In the genomic region with DNA sequence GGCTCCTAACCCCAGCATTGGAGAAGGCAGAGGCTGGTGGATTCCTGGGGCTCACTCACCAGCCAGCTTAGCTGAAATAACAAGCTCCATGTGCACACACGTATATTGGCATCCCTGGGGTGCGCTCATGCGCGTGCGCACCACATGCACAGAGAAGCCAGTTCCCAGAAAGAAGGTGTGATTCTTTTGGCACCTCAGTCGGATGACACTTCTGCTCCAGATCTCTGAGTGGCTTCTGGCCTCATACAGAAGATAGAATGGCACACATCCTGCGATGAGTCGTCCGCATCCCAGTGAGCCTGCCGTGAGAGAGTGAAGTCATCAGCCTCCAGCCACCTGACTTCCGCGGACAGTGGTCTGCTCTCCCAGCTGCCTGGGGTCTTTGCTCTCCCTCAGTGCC, we compare ENCODE assay signal across 9 mouse cellular contexts. TPM values are rescaled to one million over a fixed set of nuclear protein-coding genes. Genes with fewer than 3 reads are reported as not detected.
A peak's percentile ranks its signal among the peaks of the same experiment; 100 is the strongest.
DNase-seq lines count a peak whose midpoint lies in the region; ATAC-seq and TF ChIP-seq lines count a peak whose summit lies in the region.
"Had no signal": no experiment of that assay in that cellular context is flagged by ENCODE, and none has a peak within 500 bp of the region (broad histone marks: within the 10 kb centered on the region; RNA-seq: fewer than 3 reads in every experiment).

No protein-coding gene starts in this region.

- no peak for DNase-seq in frontal cortex, postnatal 14 days (ENCODE audit: low spot score in 2 of 2)
- peak in 1 of 2 experiments; percentile 38 for DNase-seq in layer of hippocampus, adult 2 months (ENCODE audit: low spot score in 2 of 2)
- no peak for DNase-seq in layer of hippocampus, adult 9-10 months (ENCODE audit: low spot score)
- DNase-seq in cerebellum, postnatal 14 days, result peak; percentile 67 to 73
- DNase-seq in retina, postnatal 1 day, result peak; percentile 54
- DNase-seq in lung, postnatal 14 days, result no peak

- 0 out of 2 replicates have a peak overlapping the region, but pooled peaks have one; percentile 5 for H3K27ac ChIP-seq in layer of hippocampus, adult 2 months
- H3K27ac ChIP-seq: limb, embryonic 15.5 days had no signal

- peak; percentile 79 for ATAC-seq in frontal cortex, adult (ENCODE audit: low TSS enrichment)
- ATAC-seq in erythroid progenitor cell, adult 5-6 weeks (replicated peaks; ENCODE audit: low FRiP score, poor library complexity, severe bottlenecking), result no peak

- no peak for TF ChIP-seq CTCF in layer of hippocampus, adult 2 months (conservative IDR thresholded peaks at IDR 0.05)

- no peak overlapping the region for H3K4me3 ChIP-seq in layer of hippocampus, adult 2 months
- H3K4me3 ChIP-seq: limb, embryonic 15.5 days had no signal

RNA-seq across cellular contexts. Expression of a gene that starts 55.0 kb away (rescaled TPM):
- 100 to 1,000 TPM; 244 to 250 TPM for total RNA-seq in layer of hippocampus, adult 2 months (2021)
- total RNA-seq in erythroid progenitor cell, adult 5-6 weeks (2015; ENCODE audit: low replicate concordance), result 17.7 and 32.7 TPM in 2 replicates
- 16.3 and 24.0 TPM in 2 replicates for total RNA-seq in erythroid progenitor cell, adult 5-6 weeks (2017; ENCODE audit: low replicate concordance)

Comparison
In these comparisons a context has a peak if more than half of its experiments do, and no peak if none do; other contexts are left out.
1. DNase-seq: peak in cerebellum, postnatal 14 days (2 of 2) and retina, postnatal 1 day (single experiment); none in frontal cortex, postnatal 14 days (0 of 2), layer of hippocampus, adult 9-10 months (single experiment) and lung, postnatal 14 days (single experiment).
2. RNA of a gene that starts 55.0 kb away (total RNA-seq): 244 to 250 TPM in layer of hippocampus, adult 2 months; 16.3 to 32.7 TPM in erythroid progenitor cell, adult 5-6 weeks; every median in the first group is over 4 times any median in the second.